Mouse (Mus musculus): ENCODE measurements around the gene Vwa1.

- TF ChIP-seq POLR2A (IDR thresholded peaks at IDR 0.05; ENCODE audit: extremely low read depth, insufficient read depth, low read length) (no peak), CTCF (IDR thresholded peaks at IDR 0.05; ENCODE audit: extremely low read depth, insufficient read depth, low read length) (no peak)
Measured at GRCm38 (mm10) chr4:155727993-155728392, 46.5 kb downstream of the Vwa1 start.
